In the genomic region with DNA sequence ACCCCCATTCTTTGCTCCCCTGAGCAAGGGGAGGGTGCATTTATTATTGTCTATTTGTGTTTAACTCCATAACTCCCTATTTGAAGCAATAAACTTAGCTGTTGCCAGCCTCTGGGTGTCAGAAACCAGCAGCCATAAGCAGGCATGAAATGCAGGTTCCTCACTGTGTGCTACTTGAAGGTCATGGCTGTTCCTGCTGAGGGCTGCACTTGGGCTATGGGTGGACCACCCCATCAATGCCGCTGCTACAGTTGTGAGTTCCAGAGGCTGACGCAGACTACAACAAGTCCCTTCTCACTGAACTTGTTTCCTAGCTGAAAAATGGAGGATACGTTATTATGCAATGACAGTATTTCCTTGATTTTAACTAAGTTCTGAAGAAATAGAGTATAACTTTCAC, we compare ENCODE assay signal across 20 mouse cellular contexts.
"Had no signal": no experiment of that assay in that cellular context is flagged by ENCODE, and none has a peak within 500 bp of the region (broad histone marks: within the 10 kb centered on the region; RNA-seq: fewer than 3 reads in every experiment).

No protein-coding gene starts in this region.

- ATAC-seq: midbrain, embryonic 16.5 days had no signal

- H3K9ac ChIP-seq: liver, embryonic 13.5 days; liver, embryonic 15.5 days; lung, embryonic 14.5 days; midbrain, embryonic 12.5 days; neural tube, embryonic 13.5 days; neural tube, embryonic 15.5 days had no signal

- H3K27ac ChIP-seq: liver, embryonic 13.5 days; liver, embryonic 15.5 days; midbrain, embryonic 12.5 days; neural tube, embryonic 13.5 days; neural tube, embryonic 15.5 days had no signal

- H3K4me3 ChIP-seq: liver, embryonic 13.5 days; liver, embryonic 15.5 days; midbrain, embryonic 12.5 days; myocyte; neural tube, embryonic 13.5 days; neural tube, embryonic 15.5 days had no signal

- H3K27me3 ChIP-seq: liver, embryonic 13.5 days; liver, embryonic 15.5 days; midbrain, embryonic 12.5 days; neural tube, embryonic 13.5 days; neural tube, embryonic 15.5 days had no signal

- H3K4me1 ChIP-seq: liver, embryonic 13.5 days; liver, embryonic 15.5 days; neural tube, embryonic 13.5 days; neural tube, embryonic 15.5 days had no signal

- H3K36me3 ChIP-seq: liver, embryonic 13.5 days; liver, embryonic 15.5 days; midbrain, embryonic 12.5 days; neural tube, embryonic 13.5 days; neural tube, embryonic 15.5 days had no signal

- H3K4me2 ChIP-seq: liver, embryonic 13.5 days; liver, embryonic 15.5 days; lung, embryonic 14.5 days; midbrain, embryonic 12.5 days; neural tube, embryonic 13.5 days; neural tube, embryonic 15.5 days had no signal

- DNase-seq: liver, embryonic 13.5 days; lung, adult 18-20 months; lung, embryonic 14.5 days; lung, postnatal 10 days; lung, postnatal 4 days; midbrain, embryonic 14.5 days; retina, postnatal 1 day; right cerebral cortex, adult 18-20 months; right cerebral cortex, postnatal 25 days; right cerebral cortex, postnatal 4 days; spleen, adult 18-20 months; thymus, adult 18-20 months; thymus, postnatal 14 days; thymus, postnatal 36 days had no signal

- H3K9me3 ChIP-seq: liver, embryonic 13.5 days; liver, embryonic 15.5 days; neural tube, embryonic 13.5 days; neural tube, embryonic 15.5 days had no signal
